Mouse (Mus musculus) right cerebral cortex, adult 18-20 months (tissue): ENCODE data around the gene Nfix.
"Not testable (repeated sequence)": the region's sequence is repeated elsewhere in the genome, so short reads cannot be mapped to it uniquely, and the experiment has no call there.

Source experiments
- DNase-seq: peaks from one replicate; pipeline ENCODE4 v3.0.0; 2022; ENCODE audit warnings: mixed read lengths

The Nfix gene

DNA sequence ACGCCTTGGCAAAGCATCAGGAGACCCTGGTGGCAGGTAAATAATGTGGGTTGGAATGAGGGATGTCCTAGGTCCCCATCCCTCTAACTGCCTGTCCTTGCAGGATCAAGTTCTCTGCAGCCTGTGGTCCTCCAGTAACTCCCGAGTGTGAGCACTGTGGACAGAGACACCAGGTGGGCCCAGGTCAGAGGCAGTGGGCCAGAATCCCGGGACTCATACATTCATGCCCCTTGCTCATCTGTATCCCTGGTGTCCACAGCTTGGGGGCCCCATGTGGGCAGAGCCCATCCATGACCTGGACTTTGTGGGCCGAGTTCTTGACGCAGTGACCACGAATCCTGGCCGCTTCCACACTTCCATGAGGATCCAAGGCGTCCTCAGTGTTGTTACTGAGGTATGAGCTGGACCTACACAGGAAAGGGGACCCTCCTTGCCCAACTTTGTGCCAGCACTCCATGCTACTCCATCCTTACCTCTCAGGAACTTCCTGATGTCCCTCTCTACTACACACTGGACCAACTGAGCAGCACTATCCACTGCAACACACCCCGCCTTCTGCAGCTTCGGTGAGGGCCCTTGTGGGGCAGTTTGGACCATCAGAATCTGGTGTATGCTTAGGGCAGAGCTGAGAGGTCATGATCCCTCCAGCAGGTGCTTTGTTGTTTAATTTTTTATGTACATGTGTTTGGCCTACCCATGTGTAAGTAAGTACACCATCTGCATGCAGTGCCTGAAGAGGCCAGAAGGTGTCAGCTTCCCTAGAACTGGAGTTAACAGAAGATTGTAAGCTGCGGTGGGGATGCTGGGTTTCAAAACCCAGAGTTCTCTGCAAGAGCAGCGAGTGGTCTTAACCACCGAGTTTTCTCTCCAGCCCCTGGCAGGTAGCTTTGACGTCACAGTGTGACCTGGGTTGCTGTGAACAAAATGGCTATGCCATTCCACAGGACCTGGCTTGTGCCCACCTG, 102.7 kb downstream of the Nfix start:
- no peak for DNase-seq

DNA sequence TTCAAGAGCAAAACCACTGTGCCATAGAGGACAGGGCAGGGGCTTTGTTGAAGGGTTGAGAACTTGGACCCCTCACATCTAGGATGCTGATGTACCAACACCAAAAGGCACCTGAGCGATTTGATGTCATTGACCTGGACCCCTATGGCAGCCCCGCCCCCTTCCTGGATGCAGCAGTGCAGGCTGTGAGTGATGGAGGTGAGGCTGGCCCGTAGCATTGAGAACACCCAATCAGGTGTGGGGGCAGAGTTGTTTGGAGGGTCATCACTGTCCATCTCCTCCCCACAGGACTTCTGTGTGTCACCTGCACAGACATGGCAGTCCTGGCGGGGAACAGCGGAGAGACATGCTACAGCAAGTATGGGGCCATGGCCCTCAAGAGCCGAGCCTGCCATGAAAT, 105.0 kb downstream of the Nfix start:
- no peak for DNase-seq

DNA sequence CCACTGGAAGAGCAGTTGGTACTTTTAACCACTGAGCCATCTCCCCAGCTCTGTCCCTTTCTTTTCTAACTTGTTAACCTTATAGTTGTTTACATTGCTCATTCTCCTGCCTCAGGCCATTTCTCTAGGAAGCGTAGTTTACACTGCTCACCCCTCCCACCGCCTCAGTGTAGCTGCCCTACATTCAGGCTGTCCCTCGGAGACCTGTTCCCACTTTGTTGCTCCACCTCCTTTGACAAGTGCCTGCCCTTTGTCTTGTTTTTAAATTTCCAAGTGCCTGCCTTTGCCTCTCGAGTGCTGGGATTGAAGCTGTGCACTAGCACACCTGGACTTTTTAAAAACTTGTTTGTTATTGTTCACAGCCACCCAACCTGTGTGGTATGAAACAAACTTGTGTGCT, 106.8 kb downstream of the Nfix start:
- DNase-seq: no peak

DNA sequence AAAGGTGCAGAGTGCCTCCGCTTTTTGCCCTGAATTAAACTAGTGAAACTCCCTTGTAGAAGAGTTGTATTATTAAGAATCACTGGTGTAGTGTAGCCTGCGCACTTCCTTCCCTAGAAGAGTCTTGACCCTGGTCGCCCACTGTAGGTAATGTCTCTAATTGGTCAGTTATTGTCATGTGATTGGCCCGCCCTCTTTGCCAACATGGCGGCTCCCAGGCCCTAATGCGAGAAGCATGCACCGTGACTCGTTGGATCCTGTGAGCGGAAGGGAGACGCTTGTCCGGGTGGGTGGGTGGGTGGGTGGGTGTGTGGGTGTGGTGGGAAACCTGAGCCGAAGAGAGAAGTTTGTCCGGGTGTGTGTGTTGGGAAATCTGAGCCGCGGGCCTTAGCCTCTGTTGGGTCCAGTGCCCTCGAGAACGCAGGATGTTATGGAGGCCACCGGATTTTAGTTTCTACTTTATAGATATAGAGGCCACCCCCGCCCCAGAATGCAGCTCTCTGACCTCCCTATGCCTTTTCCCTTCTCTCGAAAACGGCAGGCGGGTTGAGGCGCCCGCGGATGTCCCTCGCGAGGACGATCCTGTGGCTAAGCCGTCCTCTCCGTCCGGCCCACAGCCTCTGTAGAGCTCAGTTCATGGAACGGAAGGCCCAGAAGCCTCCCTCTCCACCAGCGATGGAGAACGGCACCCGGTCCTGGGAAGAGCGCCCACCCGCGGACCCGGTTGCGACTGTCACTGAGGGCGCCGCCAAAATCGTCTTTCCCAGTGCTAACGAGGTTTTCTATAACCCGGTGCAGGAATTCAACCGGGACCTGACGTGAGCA, 110.8 kb downstream of the Nfix start:
- peak; percentile 95 for DNase-seq

GRCm38 (mm10) chr8:84687705-84688100, 112.4 kb downstream of the Nfix start, which contains the start of gene Nacc1:
Gene Nacc1 (minus strand): TSS chr8:84687862.
- peak; percentile 91 for DNase-seq

GRCm38 (mm10) chr8:84687003-84687704, 113.0 kb downstream of the Nfix start:
- no peak for DNase-seq

GRCm38 (mm10) chr8:84686191-84687002, 113.7 kb downstream of the Nfix start, which contains the start of gene Trmt1:
Gene Trmt1 (plus strand): TSS chr8:84686307.
- DNase-seq: no peak

- no peak for DNase-seq
Observed at GRCm38 (mm10) chr8:84684537-84684936, 115.6 kb downstream of the Nfix start.

- DNase-seq: no peak
Observed at GRCm38 (mm10) chr8:84682257-84682656, 117.9 kb downstream of the Nfix start.

- no peak for DNase-seq
Observed at GRCm38 (mm10) chr8:84681476-84681875, 118.7 kb downstream of the Nfix start.

GRCm38 (mm10) chr8:84677305-84677704, 122.8 kb downstream of the Nfix start:
- no peak for DNase-seq

DNA sequence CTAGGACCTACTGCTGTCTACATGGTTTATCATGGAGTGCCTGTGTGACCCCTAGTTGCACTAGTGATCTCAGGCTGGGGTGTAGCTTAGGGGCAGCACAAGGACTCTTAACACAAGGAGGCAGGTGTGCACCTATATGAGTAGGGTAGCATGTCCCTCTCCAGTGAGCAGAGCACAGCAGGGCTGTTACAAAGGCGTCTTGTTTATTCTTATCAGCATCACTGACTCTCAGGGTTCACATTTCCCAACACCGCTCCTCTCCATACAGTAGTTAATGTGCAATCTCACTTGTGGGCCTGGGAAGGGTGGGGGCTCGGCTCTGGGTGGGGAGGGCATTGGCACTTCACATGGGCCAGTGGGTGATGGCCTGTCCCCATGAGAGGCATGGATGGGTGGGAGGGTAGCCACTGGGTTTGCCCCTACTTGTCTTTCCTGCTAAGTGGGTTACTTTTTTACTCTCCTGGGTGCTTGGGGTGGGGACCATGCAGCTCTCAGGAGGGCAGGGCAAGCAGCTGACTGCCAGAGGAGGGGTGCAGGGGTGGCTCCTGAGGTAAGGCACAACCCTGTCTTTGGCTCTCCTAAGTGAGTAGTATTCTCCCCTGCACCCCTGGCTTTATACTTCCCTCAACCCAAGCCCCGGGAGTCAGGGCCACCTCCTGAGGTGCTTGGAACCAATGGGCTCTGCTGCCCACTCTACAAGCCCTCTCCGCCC, 129.7 kb downstream of the Nfix start:
- not testable (repeated sequence) for DNase-seq

DNA sequence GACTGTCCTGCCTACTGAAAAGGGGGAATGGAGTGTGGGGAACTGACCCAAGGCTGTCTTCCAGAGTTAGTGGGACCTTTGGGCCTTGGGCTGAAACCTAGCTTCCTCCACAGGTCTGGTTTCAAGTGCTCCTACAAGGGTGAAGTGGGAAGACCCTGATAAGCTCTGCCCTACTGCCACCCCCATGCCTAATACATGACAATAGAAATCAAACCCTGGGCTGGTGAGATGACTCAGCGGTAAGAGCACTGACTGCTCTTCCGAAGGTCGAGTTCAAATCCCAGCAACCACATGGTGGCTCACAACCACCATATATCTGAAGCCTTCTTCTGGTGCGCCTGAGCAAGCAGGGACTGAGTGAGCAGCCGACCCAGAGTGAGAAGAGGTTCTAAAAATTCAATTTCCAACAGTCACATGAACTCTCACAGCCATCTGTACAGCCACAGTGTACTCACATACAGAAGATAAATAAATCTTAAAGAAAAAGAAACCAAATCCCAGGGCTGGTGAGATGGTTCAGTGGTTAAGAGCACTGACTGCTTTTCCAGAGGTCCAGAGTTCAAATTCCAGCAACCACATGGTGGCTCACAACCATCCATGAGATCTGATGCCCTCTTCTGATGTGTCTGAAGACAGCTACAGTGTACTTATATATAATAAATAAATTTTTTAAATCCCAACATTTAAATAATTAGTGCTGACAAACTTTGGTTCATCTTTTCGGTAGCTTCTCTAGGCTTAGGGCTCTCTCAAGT, 131.2 kb downstream of the Nfix start:
- DNase-seq: no peak

- no peak for DNase-seq
Observed at GRCm38 (mm10) chr8:84668081-84668480, 132.1 kb downstream of the Nfix start.

DNA sequence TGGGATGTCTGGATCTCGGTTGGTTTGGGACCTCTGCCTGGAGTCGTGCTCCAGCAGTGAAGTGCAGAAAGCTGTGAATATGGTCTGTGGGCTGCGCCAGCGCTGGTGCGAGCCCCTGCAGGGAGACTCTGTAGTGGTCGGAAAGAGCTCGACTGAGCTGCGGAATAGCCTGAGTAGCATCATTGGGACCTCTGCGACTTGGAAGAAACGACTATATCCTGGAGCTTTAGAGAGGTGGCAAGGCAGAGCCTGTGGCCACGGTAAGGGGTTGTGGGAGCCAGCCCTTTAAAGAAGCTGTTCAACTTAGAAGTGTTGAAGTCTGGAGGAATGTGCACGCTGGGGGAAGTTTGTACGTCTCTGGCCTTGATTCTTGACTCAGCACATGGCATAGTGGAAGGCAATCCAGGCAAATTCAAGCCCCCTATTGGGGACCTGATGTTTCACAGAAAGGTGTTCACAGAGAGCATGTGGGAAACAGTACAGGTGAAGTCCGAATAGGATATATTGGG, 134.7 kb downstream of the Nfix start:
- DNase-seq: no peak

- DNase-seq: peak; percentile 87
Observed at GRCm38 (mm10) chr8:84664566-84665384, 135.4 kb downstream of the Nfix start.

DNA sequence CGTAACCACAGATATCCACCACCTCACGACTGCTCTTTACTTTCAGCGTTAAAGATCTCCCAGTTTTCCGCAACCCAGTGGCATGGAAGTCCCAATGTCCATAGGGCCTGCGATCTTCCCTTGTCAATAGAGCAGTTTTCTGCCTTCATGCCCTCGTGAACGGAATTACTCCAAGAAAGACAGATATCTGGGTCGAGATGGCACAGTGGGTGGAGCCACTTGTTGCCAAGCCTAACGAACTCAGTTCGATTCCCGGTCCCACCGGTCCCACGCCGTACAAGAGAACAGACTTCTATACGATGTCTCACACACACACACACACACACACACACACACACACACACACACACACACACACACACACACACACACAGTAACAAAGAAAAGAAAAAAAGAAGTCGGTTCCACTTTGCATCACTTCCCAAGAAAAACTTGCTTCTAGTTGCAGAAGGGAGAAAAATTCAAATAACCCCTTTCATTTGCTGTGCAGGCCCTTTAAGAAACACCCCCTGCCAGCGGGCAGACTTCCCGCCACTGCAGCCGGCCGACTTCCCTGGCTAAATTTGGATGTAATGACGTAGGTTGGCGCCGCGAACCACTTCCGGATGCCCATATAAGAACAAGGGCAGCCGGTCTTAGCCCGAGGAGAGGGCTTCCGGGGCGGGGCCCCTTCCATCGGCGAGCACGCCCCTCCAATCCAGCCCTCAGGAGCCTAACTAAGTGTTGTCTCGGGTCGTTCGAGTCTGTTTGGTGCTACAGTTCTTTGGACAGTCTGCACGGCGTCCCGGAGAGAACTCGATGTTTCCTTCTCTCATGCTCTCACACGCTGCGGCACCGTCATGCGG, 136.4 kb downstream of the Nfix start:
- peak; percentile 97 for DNase-seq

DNA sequence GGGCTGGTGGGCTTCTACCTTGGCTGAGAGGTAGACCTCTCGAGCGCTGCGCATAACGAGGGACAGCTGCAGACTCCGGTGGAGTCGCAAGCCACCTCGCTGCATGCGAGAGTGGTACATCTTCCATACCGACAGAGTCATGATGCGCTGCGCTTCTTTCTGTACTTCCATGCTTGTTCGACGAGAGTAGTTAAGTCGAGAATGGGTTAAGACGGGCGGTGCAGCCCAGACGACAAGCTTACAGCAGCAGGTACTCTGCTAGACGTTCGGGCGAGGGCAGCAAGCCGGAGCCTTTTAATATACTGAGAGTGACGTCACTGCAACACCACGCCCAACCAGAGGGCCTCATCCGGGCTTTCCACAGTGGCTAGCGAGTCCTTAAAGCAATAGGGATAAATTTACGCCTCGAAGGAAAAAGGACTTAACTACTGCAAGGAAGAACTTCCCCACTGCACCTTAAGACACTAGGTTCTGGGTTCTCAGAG, 137.5 kb downstream of the Nfix start, which contains the start of gene Ier2:
TSS of gene Ier2 (minus strand) at position 272 of the 485 bp plus-strand sequence.
- DNase-seq: peak; percentile 93
